Mouse (Mus musculus) MEL (cell line): Measurements from ENCODE around the gene Notch4.

Experiments
- CTCF ChIP-seq, 3 experiments: IDR thresholded peaks in 2 of 3; conservative IDR thresholded peaks in 1 of 3; 2 replicates each; pipeline ENCODE4 v1.5.1; 2011 to 2012; ENCODE audit warnings: low read length in 3 of 3, low read depth in 2 of 3, mild to moderate bottlenecking in 2 of 3, improper control_type of control experiment in 1 of 3, inconsistent platforms in 1 of 3, mixed read lengths in 1 of 3, moderate library complexity in 1 of 3; ENCODE audit not compliant: control insufficient read depth in 1 of 3, insufficient read depth in 1 of 3, poor library complexity in 1 of 3, severe bottlenecking in 1 of 3
- JUND ChIP-seq: IDR thresholded peaks from 2 replicates; pipeline ENCODE4 v1.6.1; 2011; ENCODE audit warnings: low read depth, mild to moderate bottlenecking, improper control_type of control experiment, low read length

GRCm38 (mm10) chr17:34628644-34628967 is 64.5 kb downstream of the Notch4 start:
- TF ChIP-seq JUND (no peak), CTCF (IDR thresholded peaks at IDR 0.05 in 2 of 3, conservative IDR thresholded peaks at IDR 0.05 in 1 of 3; ENCODE audit: control insufficient read depth in 1 of 3, insufficient read depth in 1 of 3, low read depth in 2 of 3, low read length in 3 of 3, poor library complexity in 1 of 3, severe bottlenecking in 1 of 3) (no peak)
